Mouse (Mus musculus) adrenal gland, postnatal 4 days (tissue): ENCODE results near the gene Zfp688. TPM values are rescaled to one million over a fixed set of nuclear protein-coding genes. Genes with fewer than 3 reads are reported as not detected.

Experiments used
- total RNA-seq, 2 experiments: library from RNA; stranded (reverse); gene quantifications; 2 replicates each; pipeline ENCODE4 v1.2.3; 2021

The Zfp688 gene
- total RNA-seq, 2 experiments from 2014 or later = 21.0 to 24.8 TPM

Other genes with a start within 250 kb of the Zfp688 start
- 10 to 100 TPM; 77.6 to 84.4 TPM for gene Cd2bp2, start 226.0 kb downstream of the Zfp688 start, total RNA-seq
- 10 to 100 TPM; 57.9 to 58.5 TPM for gene Tbc1d10b, start 213.6 kb downstream of the Zfp688 start, total RNA-seq
- gene Mylpf, start 213.2 kb downstream of the Zfp688 start, total RNA-seq = 100 to 1,000 TPM; 268 to 794 TPM
- gene Zfp553, start 189.0 kb downstream of the Zfp688 start, total RNA-seq = 10 to 100 TPM; 18.3 to 19.3 TPM
- gene Sept1, start 188.9 kb downstream of the Zfp688 start, total RNA-seq = 10 to 100 TPM; 12.6 to 14.5 TPM
- 10 to 100 TPM; 36.3 to 39.2 TPM for gene Zfp771, start 177.8 kb downstream of the Zfp688 start, total RNA-seq
- 10 to 100 TPM; 63.5 to 68.3 TPM for gene Dctpp1, start 161.4 kb downstream of the Zfp688 start, total RNA-seq
- 100 to 1,000 TPM in 1 of 2 experiments, 10 to 100 TPM in 1; 92.8 to 115 TPM for gene Sephs2, start 148.0 kb downstream of the Zfp688 start, total RNA-seq
- gene Itgal, start 125.8 kb downstream of the Zfp688 start, total RNA-seq = 1 to 10 TPM; 3.0 to 3.4 TPM
- gene Zfp768, start 76.5 kb downstream of the Zfp688 start, total RNA-seq = 10 to 100 TPM; 32.6 to 33.9 TPM
- gene Zfp747, start 46.0 kb downstream of the Zfp688 start, total RNA-seq = 10 to 100 TPM in 1 of 2 experiments, 1 to 10 TPM in 1; 9.9 to 10.4 TPM
- 1 to 10 TPM; 5.2 to 5.7 TPM for gene 9130019O22Rik, start 34.9 kb downstream of the Zfp688 start, total RNA-seq
- gene E430018J23Rik, start 28.4 kb downstream of the Zfp688 start, total RNA-seq = 10 to 100 TPM; 11.7 to 12.8 TPM
- gene Zfp764, start 15.2 kb downstream of the Zfp688 start, total RNA-seq = 1 to 10 TPM; 7.8 to 8.0 TPM
- 1 to 10 TPM; 7.3 to 7.4 TPM for gene Zfp689, start 27.1 kb upstream of the Zfp688 start, total RNA-seq
- 10 to 100 TPM; 52.3 to 54.8 TPM for gene Prr14, start 37.5 kb upstream of the Zfp688 start, total RNA-seq
- 10 to 100 TPM; 90.8 to 94.0 TPM for gene Fbrs, start 57.1 kb upstream of the Zfp688 start, total RNA-seq
- 100 to 1,000 TPM; 111 to 118 TPM for gene Srcap, start 89.9 kb upstream of the Zfp688 start, total RNA-seq
- 10 to 100 TPM; 26.4 to 27.5 TPM for gene Gm42715, start 97.5 kb upstream of the Zfp688 start, total RNA-seq
- not detected for gene Tmem265, start 139.3 kb upstream of the Zfp688 start, total RNA-seq
- 10 to 100 TPM; 49.3 to 60.9 TPM for gene Phkg2, start 151.3 kb upstream of the Zfp688 start, total RNA-seq
- gene Ccdc189, start 166.5 kb upstream of the Zfp688 start, total RNA-seq = 10 to 100 TPM; 11.9 to 13.5 TPM
- 10 to 100 TPM; 85.1 to 89.5 TPM for gene Rnf40, start 166.7 kb upstream of the Zfp688 start, total RNA-seq
- gene Zfp629, start 193.7 kb upstream of the Zfp688 start, total RNA-seq = 10 to 100 TPM; 29.4 to 31.6 TPM